Mouse (Mus musculus) embryonic facial prominence, embryonic 11.5 days (tissue): ENCODE results near the gene Acap2. TPM values are rescaled to one million over a fixed set of nuclear protein-coding genes. Genes with fewer than 3 reads are reported as not detected.

Source experiments
- ATAC-seq: fragments of 200-750 bp; cut with Nextera tagmentation; replicated peaks from 2 replicates; pipeline ENCODE4 v1.8.0; 2017; ENCODE audit warnings: low read depth; ENCODE audit not compliant: insufficient number of reproducible peaks, low FRiP score, low TSS enrichment
- DNase-seq: peaks from one replicate; pipeline ENCODE4 v3.0.0-alpha.2; 2015; ENCODE audit warnings: low spot score
- H3K27ac ChIP-seq: fragments of 300-500 bp; sonication (generic); replicated peaks from 2 replicates; pipeline ENCODE4 v1.5.1; 2014; ENCODE audit warnings: mild to moderate bottlenecking, low read depth, low read length, control low read depth
- H3K27me3 ChIP-seq: fragments of 300-500 bp; sonication (generic); 2 replicates; pipeline ENCODE4 v1.6.1; 2014; ENCODE audit warnings: mild to moderate bottlenecking, low read length, moderate library complexity, mixed read lengths; ENCODE audit not compliant: control insufficient read depth, insufficient read depth
- H3K36me3 ChIP-seq: fragments of 300-500 bp; sonication (generic); replicated peaks from 2 replicates; pipeline ENCODE4 v1.6.1; 2014; ENCODE audit warnings: low read depth, mild to moderate bottlenecking, low read length, moderate library complexity, mixed read lengths; ENCODE audit not compliant: control insufficient read depth, insufficient read depth
- H3K4me1 ChIP-seq: fragments of 300-500 bp; sonication (generic); 2 replicates; pipeline ENCODE4 v1.6.1; 2014; ENCODE audit warnings: low read length, mixed read lengths; ENCODE audit not compliant: control insufficient read depth, insufficient read depth
- H3K4me2 ChIP-seq: fragments of 300-500 bp; sonication (generic); 2 replicates; pipeline ENCODE4 v1.6.1; 2014; ENCODE audit warnings: low read depth, mild to moderate bottlenecking, control low read depth, low read length, moderate library complexity
- H3K4me3 ChIP-seq: fragments of 300-500 bp; sonication (generic); 2 replicates; pipeline ENCODE4 v1.5.1; 2014; ENCODE audit warnings: low read depth, low read length, control low read depth
- H3K9ac ChIP-seq: fragments of 300-500 bp; sonication (generic); replicated peaks from 2 replicates; pipeline ENCODE4 v1.6.1; 2014; ENCODE audit warnings: mild to moderate bottlenecking, control low read depth, low read length
- H3K9me3 ChIP-seq: fragments of 300-500 bp; sonication (generic); replicated peaks from 2 replicates; pipeline ENCODE4 v1.6.1; 2016; ENCODE audit warnings: mild to moderate bottlenecking, low read length, inconsistent platforms, mixed read lengths; ENCODE audit not compliant: control insufficient read depth
- WGBS: fragments of 180-500 bp; shearing (Covaris S2); extraction: QIAGEN DNeasy Blood & Tissue Kit; methylation state at CpG from one replicate; pipeline ENCODE4 v1.1.7; 2014; 5-methylcytosine and 5-hydroxymethylcytosine counted together
- polyA plus RNA-seq: library from polyadenylated mRNA; unstranded; fragments of >200 nt; fragmentation: Nextera tagmentation; extraction: Ambion mirVana; gene quantifications from 2 replicates; pipeline ENCODE4 v1.2.1, GENCODE M21; 2014

Acap2 gene
- polyA plus RNA-seq, 1 experiment from 2014 or later = 25.4 TPM

GRCm38 (mm10) chr16:31165907-31166306, 35.1 kb downstream of the Acap2 start:
- DNase-seq = no peak
- H3K27me3 ChIP-seq = no peaks in the 10 kb centered on the region
- no peak for ATAC-seq
- H3K36me3 ChIP-seq = no peaks in the 10 kb centered on the region
- no peak overlapping the region for H3K4me3 ChIP-seq
- H3K9ac ChIP-seq = no peak overlapping the region
- 46% methylated on average over 4 of the region's 4 CpGs for WGBS
- peaks cover 2% of the 10 kb centered on the region for H3K4me1 ChIP-seq
- no peak overlapping the region for H3K4me2 ChIP-seq
- no peaks in the 10 kb centered on the region for H3K9me3 ChIP-seq
- H3K27ac ChIP-seq = no peak overlapping the region

DNA sequence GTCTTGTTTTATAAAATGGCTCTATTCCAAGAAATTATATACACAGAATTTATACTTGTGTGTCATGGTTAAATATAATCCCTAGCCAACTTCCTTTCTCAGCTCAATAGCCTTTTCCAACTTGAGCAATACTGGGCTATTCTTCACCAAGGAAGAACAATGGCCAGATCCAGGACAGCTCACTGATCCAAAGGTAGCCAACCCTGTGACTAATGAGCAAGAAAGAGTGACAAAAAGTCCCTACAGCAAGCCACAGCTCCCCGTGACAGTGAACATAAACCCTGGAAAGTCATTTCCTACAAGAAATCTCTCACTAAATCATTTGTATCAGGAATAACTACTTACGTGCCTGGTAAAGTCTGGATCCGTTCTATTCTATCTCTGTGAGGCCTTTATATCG, 35.6 kb downstream of the Acap2 start:
- no peaks in the 10 kb centered on the region for H3K36me3 ChIP-seq
- no peak overlapping the region for H3K9ac ChIP-seq
- no peaks in the 10 kb centered on the region for H3K27me3 ChIP-seq
- H3K9me3 ChIP-seq = no peaks in the 10 kb centered on the region
- WGBS = 79% methylated on average over 4 of the region's 4 CpGs
- DNase-seq = no peak
- no peak overlapping the region for H3K27ac ChIP-seq
- ATAC-seq = no peak
- peaks cover 2% of the 10 kb centered on the region for H3K4me1 ChIP-seq
- no peak overlapping the region for H3K4me3 ChIP-seq
- no peak overlapping the region for H3K4me2 ChIP-seq

GRCm38 (mm10) chr16:31164125-31164524, 36.9 kb downstream of the Acap2 start:
- Histone ChIP-seq H3K4me1 (peaks cover 2% of the 10 kb centered on the region), H3K4me2 (no peak overlapping the region), H3K4me3 (no peak overlapping the region), H3K9me3 (no peaks in the 10 kb centered on the region), H3K36me3 (no peaks in the 10 kb centered on the region), H3K27me3 (no peaks in the 10 kb centered on the region), H3K27ac (no peak overlapping the region), H3K9ac (no peak overlapping the region)
- DNase-seq = no peak
- WGBS = 87% methylated on average over 4 of the region's 4 CpGs
- ATAC-seq = no peak

DNA sequence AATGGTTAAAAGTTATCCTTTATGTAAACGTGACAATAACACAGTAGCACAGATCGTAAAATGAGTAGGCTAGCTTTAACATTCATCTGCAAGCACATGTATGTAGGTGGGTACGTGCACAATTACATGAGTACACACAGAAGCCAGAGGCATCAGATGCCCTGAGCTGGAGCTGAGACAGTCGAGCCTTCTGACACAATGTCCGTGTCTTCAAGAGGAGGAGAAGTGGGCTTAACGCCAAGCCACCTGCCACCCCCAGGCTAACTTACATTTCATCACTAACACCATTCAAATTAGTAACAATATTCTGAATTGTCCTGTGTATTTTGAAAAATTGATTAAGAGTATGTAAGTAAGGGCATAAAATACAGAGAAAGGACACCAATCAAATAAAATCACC, 40.6 kb downstream of the Acap2 start:
- ATAC-seq (no peak), DNase-seq (no peak)
- no peaks in the 10 kb centered on the region for H3K36me3 ChIP-seq
- no peak overlapping the region for H3K4me3 ChIP-seq
- H3K4me2 ChIP-seq = no peak overlapping the region
- H3K4me1 ChIP-seq = no peaks in the 10 kb centered on the region
- no peaks in the 10 kb centered on the region for H3K27me3 ChIP-seq
- H3K27ac ChIP-seq = no peak overlapping the region
- H3K9me3 ChIP-seq = peaks cover 3% of the 10 kb centered on the region
- 72% methylated on average over 6 of the region's 6 CpGs for WGBS
- H3K9ac ChIP-seq = no peak overlapping the region

- no peak for DNase-seq
- H3K4me2 ChIP-seq = no peak overlapping the region
- ATAC-seq = no peak
- WGBS = 16% methylated on average over 2 of the region's 2 CpGs
- no peak overlapping the region for H3K9ac ChIP-seq
- peaks cover 3% of the 10 kb centered on the region for H3K9me3 ChIP-seq
- H3K4me1 ChIP-seq = no peaks in the 10 kb centered on the region
- no peak overlapping the region for H3K27ac ChIP-seq
- H3K27me3 ChIP-seq = no peaks in the 10 kb centered on the region
- no peaks in the 10 kb centered on the region for H3K36me3 ChIP-seq
- no peak overlapping the region for H3K4me3 ChIP-seq
These were observed 41.6 kb downstream of the Acap2 start for GRCm38 (mm10) chr16:31159491-31159890.

GRCm38 (mm10) chr16:31149841-31150240, 51.2 kb downstream of the Acap2 start:
- ATAC-seq (no peak), DNase-seq (no peak)
- 87% methylated on average over 4 of the region's 4 CpGs for WGBS
- H3K4me3 ChIP-seq = no peak overlapping the region
- H3K27me3 ChIP-seq = no peaks in the 10 kb centered on the region
- no peaks in the 10 kb centered on the region for H3K4me1 ChIP-seq
- no peak overlapping the region for H3K4me2 ChIP-seq
- H3K9ac ChIP-seq = no peak overlapping the region
- no peaks in the 10 kb centered on the region for H3K9me3 ChIP-seq
- H3K36me3 ChIP-seq = no peaks in the 10 kb centered on the region
- H3K27ac ChIP-seq = no peak overlapping the region

DNA sequence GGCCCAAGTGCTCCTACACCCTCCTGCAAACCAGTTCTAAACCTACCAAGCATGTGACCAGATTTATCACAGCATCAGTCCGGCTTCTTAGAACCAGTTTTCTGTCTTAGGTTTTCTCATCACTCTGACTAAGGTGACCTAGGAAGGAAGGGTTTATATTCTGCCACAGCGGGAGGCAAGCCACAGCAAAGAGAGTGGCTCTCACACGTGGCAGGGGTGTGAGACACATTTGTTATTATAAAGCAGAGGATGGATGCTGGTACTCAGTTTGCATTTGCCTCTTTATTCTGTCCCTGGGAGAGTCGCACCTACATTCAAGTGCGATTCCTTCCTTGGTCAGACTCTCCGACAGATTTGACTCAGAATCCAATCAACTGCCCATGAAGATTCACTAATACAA, 52.2 kb downstream of the Acap2 start:
- H3K9ac ChIP-seq = no peak overlapping the region
- no peaks in the 10 kb centered on the region for H3K9me3 ChIP-seq
- no peaks in the 10 kb centered on the region for H3K36me3 ChIP-seq
- H3K4me2 ChIP-seq = no peak overlapping the region
- no peaks in the 10 kb centered on the region for H3K4me1 ChIP-seq
- DNase-seq (no peak), ATAC-seq (no peak)
- 79% methylated on average over 6 of the region's 6 CpGs for WGBS
- H3K27me3 ChIP-seq = no peaks in the 10 kb centered on the region
- no peak overlapping the region for H3K27ac ChIP-seq
- H3K4me3 ChIP-seq = no peak overlapping the region

GRCm38 (mm10) chr16:31147766-31148165, 53.3 kb downstream of the Acap2 start:
- no peak overlapping the region for H3K4me2 ChIP-seq
- H3K4me1 ChIP-seq = no peaks in the 10 kb centered on the region
- DNase-seq = no peak
- no peaks in the 10 kb centered on the region for H3K36me3 ChIP-seq
- H3K9ac ChIP-seq = no peak overlapping the region
- no peak overlapping the region for H3K4me3 ChIP-seq
- H3K9me3 ChIP-seq = no peaks in the 10 kb centered on the region
- ATAC-seq = no peak
- H3K27me3 ChIP-seq = no peaks in the 10 kb centered on the region
- WGBS = 91% methylated on average over 6 of the region's 6 CpGs
- H3K27ac ChIP-seq = no peak overlapping the region
